Mouse (Mus musculus): ENCODE measurements around the gene Mcts2.

GRCm38 (mm10) chr2:152638865-152639264 is 48.0 kb upstream of the Mcts2 start:
- TF ChIP-seq CTCF (IDR thresholded peaks at IDR 0.05; ENCODE audit: low read depth, low read length) = no peak
- no peak for TF ChIP-seq POLR2A (IDR thresholded peaks at IDR 0.05; ENCODE audit: borderline replicate concordance, low read depth, low read length)

Measured in bone marrow macrophage, adult 2 months (primary cell).